10 mouse cellular contexts compared by ENCODE assay signal in genomic region chr15:99083867-99084557, GRCm38 (mm10). TPM values are rescaled to one million over a fixed set of nuclear protein-coding genes. Genes with fewer than 3 reads are reported as not detected.
DNase-seq lines count a peak whose midpoint lies in the region; ATAC-seq and TF ChIP-seq lines count a peak whose summit lies in the region.
"Had no signal": no experiment of that assay in that cellular context is flagged by ENCODE, and none has a peak within 500 bp of the region (broad histone marks: within the 10 kb centered on the region; RNA-seq: fewer than 3 reads in every experiment).

No protein-coding gene starts in this region.

- no peak for TF ChIP-seq EP300 in liver, postnatal 0 days (IDR thresholded peaks at IDR 0.05; ENCODE audit: low read depth)

- ATAC-seq in forebrain, postnatal 0 days, result no peak
- no peak for ATAC-seq in midbrain, postnatal 0 days (ENCODE audit: low FRiP score)
- no peak for ATAC-seq in liver, postnatal 0 days
- no peak for ATAC-seq in activated CD4-positive, CD25-positive, alpha-beta regulatory T cell, adult 4 months
- ATAC-seq: inflammation-experienced regulatory T-cells, adult 6 months had no signal

- H3K4me2 ChIP-seq in forebrain, postnatal 0 days (ENCODE audit: low read depth), result no peak overlapping the region
- no peak overlapping the region for H3K4me2 ChIP-seq in midbrain, postnatal 0 days (ENCODE audit: low read depth, low read length, poor library complexity, severe bottlenecking)
- peak overlapping the region; percentile 32; the same call in 1 of the 2 replicates for H3K4me2 ChIP-seq in liver, postnatal 0 days (ENCODE audit: low read depth, low read length)

- whole genome bisulfite sequencing in forebrain, embryonic 10.5 days, result 5% methylated on average over 11 of the region's 11 CpGs
- 12% methylated on average over 11 of the region's 11 CpGs for WGBS in forebrain, postnatal 0 days
- WGBS in midbrain, embryonic 10.5 days, result 6% methylated on average over 11 of the region's 11 CpGs
- WGBS in midbrain, postnatal 0 days, result 9% methylated on average over 11 of the region's 11 CpGs
- WGBS in liver, postnatal 0 days (ENCODE audit: insufficient replicate concordance), result 10% methylated on average over 11 of the region's 11 CpGs

- peaks cover 34% of the 10 kb centered on the region for H3K4me1 ChIP-seq in forebrain, embryonic 10.5 days
- H3K4me1 ChIP-seq in forebrain, postnatal 0 days (ENCODE audit: insufficient read depth), result no peaks in the 10 kb centered on the region
- H3K4me1 ChIP-seq in midbrain, embryonic 10.5 days, result peaks cover 31% of the 10 kb centered on the region
- H3K4me1 ChIP-seq in midbrain, postnatal 0 days (ENCODE audit: insufficient read depth, low read length), result no peaks in the 10 kb centered on the region
- peaks cover 11% of the 10 kb centered on the region for H3K4me1 ChIP-seq in liver, postnatal 0 days (ENCODE audit: insufficient read depth)

- no peaks in the 10 kb centered on the region; the same call in 1 of the 2 replicates for H3K9me3 ChIP-seq in forebrain, embryonic 10.5 days
- H3K9me3 ChIP-seq in forebrain, postnatal 0 days (ENCODE audit: low read length), result no peaks in the 10 kb centered on the region
- H3K9me3 ChIP-seq in midbrain, embryonic 10.5 days (replicated peaks), result no peaks in the 10 kb centered on the region
- H3K9me3 ChIP-seq in midbrain, postnatal 0 days (ENCODE audit: low read length), result no peaks in the 10 kb centered on the region
- no peaks in the 10 kb centered on the region for H3K9me3 ChIP-seq in liver, postnatal 0 days (ENCODE audit: low read length)

- no peak overlapping the region for H3K9ac ChIP-seq in forebrain, postnatal 0 days
- H3K9ac ChIP-seq in midbrain, postnatal 0 days (replicated peaks; ENCODE audit: low read length, poor library complexity, severe bottlenecking), result no peak overlapping the region
- H3K9ac ChIP-seq in liver, postnatal 0 days (replicated peaks), result no peak overlapping the region

- no peak for DNase-seq in forebrain, embryonic 10.5 days (ENCODE audit: extremely low spot score, low spot score)
- no peak for DNase-seq in forebrain, postnatal 0 days
- no peak for DNase-seq in midbrain, embryonic 10.5 days (ENCODE audit: low spot score)
- no peak for DNase-seq in midbrain, postnatal 0 days (ENCODE audit: low spot score)
- DNase-seq in kidney, adult 9 months, result peak; percentile 73
- DNase-seq in liver, postnatal 0 days, result no peak
- DNase-seq in layer of hippocampus, postnatal 10 days (ENCODE audit: low spot score in 2 of 2), result no peak

- H3K4me3 ChIP-seq in forebrain, embryonic 10.5 days, result peak overlapping the region; percentile 23
- H3K4me3 ChIP-seq in forebrain, postnatal 0 days (ENCODE audit: low read depth, low read length), result no peak overlapping the region
- peak overlapping the region; percentile 26; the same call in 1 of the 2 replicates for H3K4me3 ChIP-seq in midbrain, embryonic 10.5 days
- H3K4me3 ChIP-seq in midbrain, postnatal 0 days (ENCODE audit: low read depth, low read length), result no peak overlapping the region
- H3K4me3 ChIP-seq in liver, postnatal 0 days (ENCODE audit: low read depth, low read length), result no peak overlapping the region

- H3K36me3 ChIP-seq in forebrain, embryonic 10.5 days (replicated peaks), result peaks cover 49% of the 10 kb centered on the region
- H3K36me3 ChIP-seq in forebrain, postnatal 0 days (ENCODE audit: insufficient read depth), result no peaks in the 10 kb centered on the region
- H3K36me3 ChIP-seq in midbrain, embryonic 10.5 days, result peaks cover 48% of the 10 kb centered on the region
- H3K36me3 ChIP-seq in midbrain, postnatal 0 days (ENCODE audit: insufficient read depth, low read length), result no peaks in the 10 kb centered on the region
- H3K36me3 ChIP-seq in liver, postnatal 0 days (replicated peaks; ENCODE audit: insufficient read depth, low read length), result peaks cover 14% of the 10 kb centered on the region; the same call in 1 of the 2 replicates

- H3K27ac ChIP-seq in forebrain, embryonic 10.5 days, result no peak overlapping the region
- H3K27ac ChIP-seq in forebrain, postnatal 0 days (ENCODE audit: low read depth, low read length), result no peak overlapping the region
- no peak overlapping the region for H3K27ac ChIP-seq in midbrain, embryonic 10.5 days (replicated peaks)
- no peak overlapping the region for H3K27ac ChIP-seq in midbrain, postnatal 0 days (ENCODE audit: low read depth, low read length)
- no peak overlapping the region for H3K27ac ChIP-seq in liver, postnatal 0 days (ENCODE audit: low read depth)

- peaks cover 71% of the 10 kb centered on the region for H3K27me3 ChIP-seq in forebrain, embryonic 10.5 days (ENCODE audit: poor library complexity, severe bottlenecking)
- peaks cover 48% of the 10 kb centered on the region for H3K27me3 ChIP-seq in forebrain, postnatal 0 days (ENCODE audit: insufficient read depth, low read length)
- H3K27me3 ChIP-seq in midbrain, embryonic 10.5 days (ENCODE audit: low read depth, poor library complexity, severe bottlenecking), result peaks cover 72% of the 10 kb centered on the region
- peaks cover 28% of the 10 kb centered on the region for H3K27me3 ChIP-seq in midbrain, postnatal 0 days (ENCODE audit: insufficient read depth, low read length)
- H3K27me3 ChIP-seq in liver, postnatal 0 days (ENCODE audit: insufficient read depth, low read length), result peaks cover 39% of the 10 kb centered on the region

- no peak for TF ChIP-seq CTCF in forebrain, postnatal 0 days (IDR thresholded peaks at IDR 0.05; ENCODE audit: low read depth)
- no peak for TF ChIP-seq CTCF in midbrain, postnatal 0 days (IDR thresholded peaks at IDR 0.05)
- TF ChIP-seq CTCF in liver, postnatal 0 days (IDR thresholded peaks at IDR 0.05; ENCODE audit: low read depth), result no peak

RNA-seq across cellular contexts. Expression of gene C1ql4, which starts 3.6 kb away (rescaled TPM):
- polyA plus RNA-seq in forebrain, embryonic 10.5 days (2016; fragmentation: Nextera tagmentation; extraction: Ambion mirVana), result 0.12 TPM in 1 of 2 replicates, not detected in the other
- 0.23 and 0.48 TPM in 2 replicates for total RNA-seq in forebrain, postnatal 0 days (2014; rRNA removed)
- 0.40 TPM in 1 of 2 replicates, not detected in the other for polyA plus RNA-seq in forebrain, postnatal 0 days (2015; fragmentation: Nextera tagmentation; extraction: Ambion mirVana)
- 0.21 and 2.3 TPM in 2 replicates for polyA plus RNA-seq in midbrain, embryonic 10.5 days (2016; fragmentation: Nextera tagmentation; extraction: Ambion mirVana)
- 17.7 and 21.1 TPM in 2 replicates for total RNA-seq in midbrain, postnatal 0 days (2014; rRNA removed)
- polyA plus RNA-seq in midbrain, postnatal 0 days (2015; fragmentation: Nextera tagmentation; extraction: Ambion mirVana), result 8.5 and 9.2 TPM in 2 replicates
- polyA plus RNA-seq in liver, postnatal 0 days (2015; fragmentation: Nextera tagmentation; extraction: Ambion mirVana), result 0.12 TPM in 1 of 2 replicates, not detected in the other
- under 1 TPM in 1 of 2 experiments, not detected in 1; 0.25 TPM for total RNA-seq in layer of hippocampus, postnatal 10 days (2021)
- not detected for polyA plus RNA-seq in activated CD4-positive, CD25-positive, alpha-beta regulatory T cell, adult 4 months (2017; shearing (Covaris generic))
- total RNA-seq: liver, adult 2 months had no signal
- polyA plus RNA-seq: inflammation-experienced regulatory T-cells, adult 6 months had no signal

RNA-seq across cellular contexts. Expression of gene Dnajc22, which starts 9.0 kb away (rescaled TPM):
- 1.0 and 1.2 TPM in 2 replicates for polyA plus RNA-seq in forebrain, embryonic 10.5 days (2016; fragmentation: Nextera tagmentation; extraction: Ambion mirVana)
- 0.38 and 0.71 TPM in 2 replicates for total RNA-seq in forebrain, postnatal 0 days (2014; rRNA removed)
- 0.15 and 0.51 TPM in 2 replicates for polyA plus RNA-seq in forebrain, postnatal 0 days (2015; fragmentation: Nextera tagmentation; extraction: Ambion mirVana)
- polyA plus RNA-seq in midbrain, embryonic 10.5 days (2016; fragmentation: Nextera tagmentation; extraction: Ambion mirVana), result 0.99 and 1.3 TPM in 2 replicates
- total RNA-seq in midbrain, postnatal 0 days (2014; rRNA removed), result 0.61 and 0.88 TPM in 2 replicates
- polyA plus RNA-seq in midbrain, postnatal 0 days (2015; fragmentation: Nextera tagmentation; extraction: Ambion mirVana), result 1.3 and 1.6 TPM in 2 replicates
- 28.2 and 29.6 TPM in 2 replicates for polyA plus RNA-seq in liver, postnatal 0 days (2015; fragmentation: Nextera tagmentation; extraction: Ambion mirVana)
- total RNA-seq in layer of hippocampus, postnatal 10 days (2021), result 1 to 10 TPM in 1 of 2 experiments, under 1 TPM in 1; 0.39 to 1.1 TPM
- not detected for polyA plus RNA-seq in activated CD4-positive, CD25-positive, alpha-beta regulatory T cell, adult 4 months (2017; shearing (Covaris generic))
- polyA plus RNA-seq: inflammation-experienced regulatory T-cells, adult 6 months had no signal

RNA-seq across cellular contexts. Expression of gene Troap, which starts 9.6 kb away (rescaled TPM):
- 51.1 and 53.1 TPM in 2 replicates for polyA plus RNA-seq in forebrain, embryonic 10.5 days (2016; fragmentation: Nextera tagmentation; extraction: Ambion mirVana)
- total RNA-seq in forebrain, postnatal 0 days (2014; rRNA removed), result 1.5 and 3.9 TPM in 2 replicates
- polyA plus RNA-seq in forebrain, postnatal 0 days (2015; fragmentation: Nextera tagmentation; extraction: Ambion mirVana), result 2.7 and 3.1 TPM in 2 replicates
- polyA plus RNA-seq in midbrain, embryonic 10.5 days (2016; fragmentation: Nextera tagmentation; extraction: Ambion mirVana), result 47.5 and 50.2 TPM in 2 replicates
- total RNA-seq in midbrain, postnatal 0 days (2014; rRNA removed), result 1.6 and 4.1 TPM in 2 replicates
- polyA plus RNA-seq in midbrain, postnatal 0 days (2015; fragmentation: Nextera tagmentation; extraction: Ambion mirVana), result 1.4 and 2.1 TPM in 2 replicates
- polyA plus RNA-seq in liver, postnatal 0 days (2015; fragmentation: Nextera tagmentation; extraction: Ambion mirVana), result 5.6 and 6.7 TPM in 2 replicates
- 1 to 10 TPM; 1.4 to 1.7 TPM for total RNA-seq in layer of hippocampus, postnatal 10 days (2021)
- polyA plus RNA-seq in activated CD4-positive, CD25-positive, alpha-beta regulatory T cell, adult 4 months (2017; shearing (Covaris generic)), result 1 to 10 TPM; 3.6 to 4.4 TPM
- total RNA-seq: liver, adult 2 months had no signal
- polyA plus RNA-seq: liver, adult 2 months had no signal

RNA-seq across cellular contexts. Expression of gene Prph, which starts 29.0 kb away (rescaled TPM):
- polyA plus RNA-seq in forebrain, embryonic 10.5 days (2016; fragmentation: Nextera tagmentation; extraction: Ambion mirVana), result 0.20 and 0.33 TPM in 2 replicates
- total RNA-seq in forebrain, postnatal 0 days (2014; rRNA removed), result 1.7 and 2.3 TPM in 2 replicates
- 2.3 and 2.4 TPM in 2 replicates for polyA plus RNA-seq in forebrain, postnatal 0 days (2015; fragmentation: Nextera tagmentation; extraction: Ambion mirVana)
- 3.3 and 4.2 TPM in 2 replicates for polyA plus RNA-seq in midbrain, embryonic 10.5 days (2016; fragmentation: Nextera tagmentation; extraction: Ambion mirVana)
- 9.8 and 11.2 TPM in 2 replicates for total RNA-seq in midbrain, postnatal 0 days (2014; rRNA removed)
- polyA plus RNA-seq in midbrain, postnatal 0 days (2015; fragmentation: Nextera tagmentation; extraction: Ambion mirVana), result 8.0 and 9.1 TPM in 2 replicates
- polyA plus RNA-seq in liver, postnatal 0 days (2015; fragmentation: Nextera tagmentation; extraction: Ambion mirVana), result 0.53 and 0.85 TPM in 2 replicates
- 10 to 100 TPM in 1 of 2 experiments, 1 to 10 TPM in 1; 9.1 to 13.2 TPM for total RNA-seq in layer of hippocampus, postnatal 10 days (2021)
- polyA plus RNA-seq in activated CD4-positive, CD25-positive, alpha-beta regulatory T cell, adult 4 months (2017; shearing (Covaris generic)), result not detected
- polyA plus RNA-seq: inflammation-experienced regulatory T-cells, adult 6 months had no signal

RNA-seq across cellular contexts. Expression of gene Spats2, which starts 41.7 kb away (rescaled TPM):
- 53.5 and 56.5 TPM in 2 replicates for polyA plus RNA-seq in forebrain, embryonic 10.5 days (2016; fragmentation: Nextera tagmentation; extraction: Ambion mirVana)
- 28.9 and 29.6 TPM in 2 replicates for total RNA-seq in forebrain, postnatal 0 days (2014; rRNA removed)
- polyA plus RNA-seq in forebrain, postnatal 0 days (2015; fragmentation: Nextera tagmentation; extraction: Ambion mirVana), result 21.8 and 24.4 TPM in 2 replicates
- polyA plus RNA-seq in midbrain, embryonic 10.5 days (2016; fragmentation: Nextera tagmentation; extraction: Ambion mirVana), result 55.3 and 57.1 TPM in 2 replicates
- 27.8 and 31.8 TPM in 2 replicates for total RNA-seq in midbrain, postnatal 0 days (2014; rRNA removed)
- polyA plus RNA-seq in midbrain, postnatal 0 days (2015; fragmentation: Nextera tagmentation; extraction: Ambion mirVana), result 17.7 and 19.5 TPM in 2 replicates
- 4.0 and 4.7 TPM in 2 replicates for polyA plus RNA-seq in liver, postnatal 0 days (2015; fragmentation: Nextera tagmentation; extraction: Ambion mirVana)
- total RNA-seq in layer of hippocampus, postnatal 10 days (2021), result 10 to 100 TPM; 32.3 to 35.1 TPM
- not detected for polyA plus RNA-seq in activated CD4-positive, CD25-positive, alpha-beta regulatory T cell, adult 4 months (2017; shearing (Covaris generic))

Comparison
In these comparisons a context has a peak if more than half of its experiments do, and no peak if none do; other contexts are left out.
1. H3K4me3 ChIP-seq: peak in forebrain, embryonic 10.5 days (single experiment) and midbrain, embryonic 10.5 days (single experiment); none in forebrain, postnatal 0 days (single experiment), midbrain, postnatal 0 days (single experiment) and liver, postnatal 0 days (single experiment).
2. RNA of gene Dnajc22, which starts 9.0 kb away (polyA plus RNA-seq): 28.2 to 29.6 TPM in liver, postnatal 0 days; 1.3 to 1.6 TPM in midbrain, postnatal 0 days, 1.0 to 1.2 TPM in forebrain, embryonic 10.5 days, 0.99 to 1.3 TPM in midbrain, embryonic 10.5 days, 0.15 to 0.51 TPM in forebrain, postnatal 0 days and not detected in activated CD4-positive, CD25-positive, alpha-beta regulatory T cell, adult 4 months; every median in the first group is over 10 times any median in the second.